Mouse (Mus musculus): Measurements from ENCODE around the gene Ephb1. TPM values are rescaled to one million over a fixed set of nuclear protein-coding genes. Genes with fewer than 3 reads are reported as not detected.

Gene Ephb1
- total RNA-seq, 2 experiments from 2014 or later = not detected

DNA sequence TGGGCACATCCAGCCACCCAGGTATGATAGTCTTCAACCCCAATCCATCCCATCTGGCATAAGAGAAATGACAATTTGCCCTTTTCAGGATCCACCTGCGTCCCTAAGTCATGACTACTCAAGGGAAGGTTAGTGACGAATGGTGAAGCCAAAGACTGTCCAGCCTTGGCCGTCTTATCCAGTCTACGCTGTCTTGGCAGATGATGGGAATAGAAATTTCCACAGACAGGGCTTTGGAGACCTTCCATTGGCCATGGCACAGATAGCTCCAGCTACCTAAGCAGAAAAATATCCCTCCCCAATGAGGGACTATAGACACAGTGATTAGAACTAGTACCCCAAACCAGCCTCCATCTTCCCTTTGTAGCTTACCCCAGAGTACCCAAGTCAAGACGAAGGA is 98.1 kb downstream of the Ephb1 start:
- ATAC-seq (replicated peaks; ENCODE audit: poor library complexity, severe bottlenecking) = no peak

GRCm38 (mm10) chr9:102255803-102256202 is 98.7 kb downstream of the Ephb1 start:
- no peak for ATAC-seq (replicated peaks; ENCODE audit: poor library complexity, severe bottlenecking)

DNA sequence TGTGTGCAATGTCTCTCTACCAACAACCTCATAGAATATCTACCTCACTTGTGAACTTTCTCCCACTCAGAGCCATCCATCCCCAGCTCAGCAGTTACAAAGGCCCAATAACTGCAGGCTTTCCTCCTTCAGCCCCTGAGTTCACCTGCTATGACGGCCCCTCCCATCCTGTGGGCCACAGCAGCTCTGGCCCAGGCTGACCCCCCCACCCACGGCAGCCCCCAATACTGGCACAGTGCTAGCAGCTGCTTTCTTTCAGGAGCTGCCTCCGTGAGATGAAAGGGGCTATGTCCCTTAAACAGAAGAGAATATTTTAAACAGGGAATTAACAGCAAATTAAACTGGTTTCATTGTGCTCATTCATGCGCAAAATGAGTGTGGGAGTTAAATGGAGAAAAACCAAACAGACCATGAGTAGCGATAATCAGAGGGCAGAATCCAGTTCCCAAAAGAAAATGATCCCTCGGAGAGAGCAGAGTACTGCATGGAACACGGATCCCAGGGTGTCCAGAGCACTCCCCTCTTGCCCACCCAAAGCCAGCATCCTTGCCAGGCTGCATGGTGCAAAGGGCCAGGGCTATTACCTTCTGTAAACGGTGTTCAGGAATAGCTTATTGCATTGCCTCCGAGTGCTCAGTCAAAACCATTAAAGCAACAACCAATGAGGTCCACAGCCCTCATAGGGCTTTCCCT is 105.2 kb downstream of the Ephb1 start:
- no peak for ATAC-seq (replicated peaks; ENCODE audit: poor library complexity, severe bottlenecking)

DNA sequence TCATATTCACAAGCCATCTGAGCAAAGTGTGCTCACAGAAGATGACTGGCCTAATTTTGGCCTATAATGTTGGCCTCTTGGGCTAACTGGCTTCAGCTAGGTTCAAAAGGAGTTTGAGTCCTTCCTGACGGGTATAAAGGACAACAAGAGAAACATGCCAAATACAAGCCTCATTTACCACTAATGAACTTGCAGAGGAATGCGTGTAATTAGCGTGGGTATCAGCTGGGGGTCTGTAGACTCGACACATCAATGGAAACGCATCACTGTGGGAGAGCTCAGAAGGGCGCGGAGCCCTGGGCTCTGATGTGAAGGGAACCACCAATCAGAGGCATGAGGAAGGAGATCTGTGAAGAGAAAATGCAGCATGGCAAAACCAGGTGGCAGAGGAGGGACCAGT is 108.9 kb downstream of the Ephb1 start:
- ATAC-seq (replicated peaks; ENCODE audit: poor library complexity, severe bottlenecking) = no peak

DNA sequence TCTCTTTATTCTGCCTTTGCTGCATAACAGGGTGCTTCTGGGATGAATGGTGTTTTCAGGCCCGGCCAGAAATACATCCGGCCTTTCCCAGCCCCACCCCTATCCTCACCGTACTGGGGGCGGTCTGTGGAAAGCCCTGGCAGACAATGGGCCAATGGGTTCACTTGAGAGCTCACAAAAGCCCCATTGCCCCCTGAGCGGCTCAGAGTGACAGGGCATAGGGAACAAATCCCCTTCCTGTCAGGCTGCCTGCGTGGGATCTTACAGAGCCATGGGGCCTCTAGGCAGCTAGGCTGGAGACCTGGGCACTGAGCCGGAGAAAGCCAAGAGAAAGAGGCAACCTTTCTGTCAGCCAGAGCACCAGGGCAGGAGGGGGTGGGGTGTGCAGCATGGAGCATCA is 111.2 kb downstream of the Ephb1 start:
- no peak for ATAC-seq (replicated peaks; ENCODE audit: poor library complexity, severe bottlenecking)

GRCm38 (mm10) chr9:102241546-102241945 is 112.9 kb downstream of the Ephb1 start:
- no peak for ATAC-seq (replicated peaks; ENCODE audit: poor library complexity, severe bottlenecking)

DNA sequence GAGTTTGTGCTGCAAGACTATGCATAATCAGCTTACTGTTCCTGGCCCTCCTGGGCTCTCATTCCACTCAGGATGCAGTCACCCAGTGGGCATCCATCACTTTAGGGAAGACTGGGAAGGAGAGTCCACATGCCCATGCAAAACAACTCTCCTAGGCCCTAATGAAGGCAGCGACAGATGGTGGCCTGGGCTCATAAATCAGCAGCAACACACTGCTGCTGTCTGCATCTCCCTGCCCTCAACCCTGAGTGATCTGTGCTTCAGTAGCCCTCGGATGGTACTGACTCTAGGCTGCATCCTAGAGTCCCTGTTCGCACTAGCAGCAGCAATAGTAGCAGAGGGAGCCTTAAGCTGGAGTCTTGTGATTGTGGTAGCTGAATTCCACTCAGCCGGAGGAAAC is 114.3 kb downstream of the Ephb1 start:
- no peak for ATAC-seq (replicated peaks; ENCODE audit: poor library complexity, severe bottlenecking)

DNA sequence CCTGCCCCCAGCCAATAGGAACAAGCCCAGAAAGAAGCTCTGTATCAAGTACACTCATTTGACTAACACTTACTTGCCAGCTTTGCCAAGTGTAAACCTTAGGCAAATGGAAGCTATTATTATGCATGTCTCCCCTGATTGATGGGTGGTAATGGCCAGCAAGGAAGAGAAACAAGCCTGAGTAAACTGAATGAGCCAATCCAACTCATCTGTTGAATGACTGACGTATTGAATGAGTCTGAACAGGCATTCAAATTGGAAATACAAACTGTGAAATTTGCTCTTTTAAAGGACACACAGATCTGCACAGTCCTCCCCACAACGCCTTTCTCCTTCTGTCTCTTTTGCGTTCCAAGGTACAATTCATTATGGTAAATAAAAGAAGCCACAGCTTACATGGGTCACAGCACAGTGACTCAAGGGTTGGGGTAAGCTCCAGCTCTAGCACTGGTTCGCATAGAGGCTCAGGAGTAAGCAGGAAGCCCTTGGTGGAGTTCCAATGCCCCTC is 119.0 kb downstream of the Ephb1 start:
- ATAC-seq (replicated peaks; ENCODE audit: poor library complexity, severe bottlenecking) = no peak

DNA sequence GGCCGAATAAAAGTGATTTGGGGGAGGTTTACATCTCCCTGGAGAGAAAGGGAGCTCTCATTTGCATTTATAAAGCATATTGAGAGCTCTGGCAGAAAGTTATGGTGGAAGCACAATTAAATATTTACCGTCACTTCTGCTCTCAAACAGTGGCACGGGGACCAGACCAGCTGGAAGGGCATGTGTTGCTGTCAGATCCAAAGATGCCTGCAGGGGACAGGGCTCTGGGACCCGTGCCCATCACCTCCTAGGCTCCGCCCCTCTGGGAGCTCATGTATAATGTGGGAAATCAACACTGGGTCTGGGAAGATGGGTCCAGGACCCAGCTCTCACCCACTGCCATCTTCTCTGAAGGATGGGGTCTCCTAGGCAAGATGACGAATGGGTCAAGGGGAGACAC is 123.2 kb downstream of the Ephb1 start:
- no peak for ATAC-seq (replicated peaks; ENCODE audit: poor library complexity, severe bottlenecking)

GRCm38 (mm10) chr9:102216746-102217566 is 137.5 kb downstream of the Ephb1 start:
- no peak for ATAC-seq (replicated peaks; ENCODE audit: poor library complexity, severe bottlenecking)

GRCm38 (mm10) chr9:102212036-102212383 is 142.5 kb downstream of the Ephb1 start:
- no peak for ATAC-seq (replicated peaks; ENCODE audit: poor library complexity, severe bottlenecking)

DNA sequence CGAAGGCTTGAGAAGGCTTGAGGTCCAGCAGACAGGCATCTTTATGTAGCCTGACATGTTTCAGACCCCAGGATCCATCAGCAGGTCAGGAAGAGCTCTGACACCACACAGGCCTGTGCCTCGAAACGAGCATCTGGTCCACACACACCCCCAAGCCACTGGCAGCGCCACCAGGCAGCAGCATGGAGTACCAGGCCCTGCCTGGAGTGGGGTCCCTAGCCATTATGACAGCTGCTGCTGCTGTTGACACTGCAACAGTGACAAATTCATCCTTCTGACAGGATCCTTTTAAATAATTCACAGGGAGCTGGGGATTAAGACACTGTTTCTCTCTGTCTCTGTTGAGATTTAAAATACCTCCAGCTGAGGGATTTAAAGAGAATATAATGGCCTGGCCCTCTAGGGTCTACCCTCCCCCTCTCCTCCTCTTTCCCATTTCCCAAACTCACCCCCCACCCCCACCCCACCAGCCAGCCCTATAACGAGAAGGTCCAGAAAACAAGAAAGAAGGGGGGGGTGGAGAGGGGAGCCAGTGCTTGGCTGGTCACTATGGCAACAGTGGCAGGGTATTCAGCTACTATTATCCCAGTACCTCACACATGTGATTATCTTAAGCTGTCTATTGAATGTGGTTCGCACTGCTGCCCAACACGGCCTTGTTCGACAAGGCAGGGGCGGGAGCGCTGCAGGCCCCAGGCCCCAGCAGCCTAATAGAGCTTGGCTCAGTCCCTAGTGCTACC is 143.0 kb downstream of the Ephb1 start:
- no peak for ATAC-seq (replicated peaks; ENCODE audit: poor library complexity, severe bottlenecking)

- ATAC-seq (replicated peaks; ENCODE audit: poor library complexity, severe bottlenecking) = no peak
Observed at GRCm38 (mm10) chr9:102205518-102205917, 149.0 kb downstream of the Ephb1 start.

DNA sequence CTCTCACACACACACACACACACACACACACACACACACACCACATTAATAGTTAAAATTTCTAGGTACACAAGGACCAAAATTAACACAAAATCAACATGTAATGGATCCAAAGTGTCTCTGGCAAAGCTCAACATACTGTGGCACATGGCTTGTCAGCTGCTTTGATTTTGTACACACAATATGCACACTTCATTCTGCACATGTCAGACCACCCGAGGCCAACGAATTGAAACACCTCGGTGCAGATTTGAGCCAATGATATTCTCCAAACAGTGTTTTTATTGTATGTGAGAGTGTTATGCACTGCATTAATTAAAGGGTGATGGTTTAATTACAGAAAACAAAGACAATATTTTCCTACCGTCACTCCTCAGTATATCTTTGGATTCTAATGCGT is 152.6 kb downstream of the Ephb1 start:
- ATAC-seq (replicated peaks; ENCODE audit: poor library complexity, severe bottlenecking) = no peak

GRCm38 (mm10) chr9:102196856-102197255 is 157.6 kb downstream of the Ephb1 start:
- ATAC-seq (replicated peaks; ENCODE audit: poor library complexity, severe bottlenecking) = no peak

GRCm38 (mm10) chr9:102194063-102194462 is 160.4 kb downstream of the Ephb1 start:
- ATAC-seq (replicated peaks; ENCODE audit: poor library complexity, severe bottlenecking) = no peak

GRCm38 (mm10) chr9:102192724-102193685 is 161.5 kb downstream of the Ephb1 start:
- ATAC-seq (replicated peaks; ENCODE audit: poor library complexity, severe bottlenecking) = no peak

GRCm38 (mm10) chr9:102190058-102190457 is 164.4 kb downstream of the Ephb1 start:
- ATAC-seq (replicated peaks; ENCODE audit: poor library complexity, severe bottlenecking) = no peak

GRCm38 (mm10) chr9:102189406-102189805 is 165.1 kb downstream of the Ephb1 start:
- ATAC-seq (replicated peaks; ENCODE audit: poor library complexity, severe bottlenecking) = no peak

Measured in granulocyte monocyte progenitor cell, adult 5-6 weeks (primary cell).